Mouse (Mus musculus): ENCODE results near the gene Hydin.

DNA sequence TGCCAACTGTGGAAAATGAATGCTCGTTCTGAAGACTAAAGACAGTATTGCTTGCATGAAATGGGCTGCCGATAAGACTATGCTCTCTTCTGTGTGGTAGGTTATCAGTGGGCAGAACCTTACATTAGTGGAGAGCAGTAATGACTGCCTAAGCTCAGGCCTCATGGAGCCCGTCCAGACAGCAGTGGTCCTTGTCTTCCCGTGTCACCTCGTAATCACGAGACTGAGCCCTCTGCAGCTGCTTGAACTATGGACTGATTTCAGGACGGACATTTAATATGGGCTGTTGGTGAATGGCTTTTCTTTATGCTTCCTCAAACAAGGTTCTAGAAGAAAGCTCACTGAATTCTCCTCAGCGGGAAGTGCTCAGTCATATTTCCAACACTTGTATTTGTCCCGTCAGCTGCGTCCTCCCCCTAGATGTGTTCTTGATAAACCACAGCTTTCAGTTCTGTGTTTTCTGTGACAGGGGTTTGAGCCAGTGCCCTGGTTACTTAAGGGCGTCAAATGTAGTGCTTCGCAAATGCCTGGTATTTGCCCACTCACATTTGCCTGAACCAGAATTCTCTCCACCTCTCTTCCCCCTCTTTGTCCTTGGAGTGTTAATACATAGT, 73.4 kb downstream of the Hydin start:
- TF ChIP-seq CTCF (IDR thresholded peaks at IDR 0.05; ENCODE audit: borderline replicate concordance, extremely low read depth, insufficient read depth, insufficient read length) (no peak), POLR2A (IDR thresholded peaks at IDR 0.05; ENCODE audit: borderline replicate concordance, extremely low read depth, insufficient read depth, insufficient read length, poor library complexity, severe bottlenecking) (no peak)

Data from brain, embryonic 14.5 days (tissue).